Mouse (Mus musculus): ENCODE results near the gene Rrh. TPM values are rescaled to one million over a fixed set of nuclear protein-coding genes. Genes with fewer than 3 reads are reported as not detected.

Rrh gene
- polyA plus RNA-seq, 1 experiment from 2014 or later, result 0.13 TPM

Other genes with a start within 250 kb of the Rrh start
- gene Egf, start 67.3 kb downstream of the Rrh start, polyA plus RNA-seq (2018), result 0.33 to 0.53 TPM (median 0.47 TPM) in 3 replicates
- gene Lrit3, start 18.6 kb downstream of the Rrh start, polyA plus RNA-seq (2018), result not detected in 3 replicates
- gene Gar1, start 8.8 kb upstream of the Rrh start, polyA plus RNA-seq (2018), result 11.8 to 57.0 TPM (median 36.2 TPM) in 3 replicates
- not detected in 3 replicates for gene Cfi, start 13.3 kb upstream of the Rrh start, polyA plus RNA-seq (2018)
- 7.3 to 12.6 TPM (median 8.2 TPM) in 3 replicates for gene Pla2g12a, start 56.0 kb upstream of the Rrh start, polyA plus RNA-seq (2018)
- gene Casp6, start 78.8 kb upstream of the Rrh start, polyA plus RNA-seq (2018), result 16.3 to 27.9 TPM (median 24.4 TPM) in 3 replicates
- 27.0 to 32.9 TPM (median 32.2 TPM) in 3 replicates for gene Mcub, start 147.6 kb upstream of the Rrh start, polyA plus RNA-seq (2018)
- 44.0 to 66.4 TPM (median 44.6 TPM) in 3 replicates for gene Sec24b, start 239.0 kb upstream of the Rrh start, polyA plus RNA-seq (2018)

All from macrophage (primary cell).